Mouse (Mus musculus): ENCODE data around the gene St8sia1. TPM values are rescaled to one million over a fixed set of nuclear protein-coding genes. Genes with fewer than 3 reads are reported as not detected.
"Not testable (repeated sequence)": the region's sequence is repeated elsewhere in the genome, so short reads cannot be mapped to it uniquely, and the experiment has no call there.

Gene St8sia1
- total RNA-seq, 1 experiment from 2014 or later, result 1.9 TPM

- not testable (repeated sequence) for ATAC-seq (ENCODE audit: extremely low read depth, insufficient number of reproducible peaks, low FRiP score, poor library complexity, severe bottlenecking)
Measured at GRCm38 (mm10) chr6:142985561-142986238, 21.4 kb upstream of the St8sia1 start.

- ATAC-seq (ENCODE audit: extremely low read depth, insufficient number of reproducible peaks, low FRiP score, poor library complexity, severe bottlenecking), result no peak
Measured at GRCm38 (mm10) chr6:142979665-142980660, 15.7 kb upstream of the St8sia1 start.

GRCm38 (mm10) chr6:142977221-142977620 lies 13.0 kb upstream of the St8sia1 start:
- ATAC-seq (ENCODE audit: extremely low read depth, insufficient number of reproducible peaks, low FRiP score, poor library complexity, severe bottlenecking), result no peak

GRCm38 (mm10) chr6:142973289-142973688 lies 9.0 kb upstream of the St8sia1 start:
- ATAC-seq (ENCODE audit: extremely low read depth, insufficient number of reproducible peaks, low FRiP score, poor library complexity, severe bottlenecking), result no peak

GRCm38 (mm10) chr6:142972205-142972604 lies 8.0 kb upstream of the St8sia1 start:
- no peak for ATAC-seq (ENCODE audit: extremely low read depth, insufficient number of reproducible peaks, low FRiP score, poor library complexity, severe bottlenecking)

- ATAC-seq (ENCODE audit: extremely low read depth, insufficient number of reproducible peaks, low FRiP score, poor library complexity, severe bottlenecking), result no peak
Measured at GRCm38 (mm10) chr6:142967407-142967806, 3.2 kb upstream of the St8sia1 start.

- ATAC-seq (ENCODE audit: extremely low read depth, insufficient number of reproducible peaks, low FRiP score, poor library complexity, severe bottlenecking), result peak; percentile 55; the same call in 1 of the 2 replicates
Measured at GRCm38 (mm10) chr6:142964531-142965385, 506 bp upstream of the St8sia1 start.

GRCm38 (mm10) chr6:142963480-142964075 lies 674 bp downstream of the St8sia1 start:
- no peak for ATAC-seq (ENCODE audit: extremely low read depth, insufficient number of reproducible peaks, low FRiP score, poor library complexity, severe bottlenecking)

GRCm38 (mm10) chr6:142962881-142963280 lies 1.4 kb downstream of the St8sia1 start:
- ATAC-seq (ENCODE audit: extremely low read depth, insufficient number of reproducible peaks, low FRiP score, poor library complexity, severe bottlenecking), result no peak

- no peak for ATAC-seq (ENCODE audit: extremely low read depth, insufficient number of reproducible peaks, low FRiP score, poor library complexity, severe bottlenecking)
Measured at GRCm38 (mm10) chr6:142962476-142962875, 1.8 kb downstream of the St8sia1 start.

- ATAC-seq (ENCODE audit: extremely low read depth, insufficient number of reproducible peaks, low FRiP score, poor library complexity, severe bottlenecking), result no peak
Measured at GRCm38 (mm10) chr6:142961721-142962455, 2.4 kb downstream of the St8sia1 start.

- no peak for ATAC-seq (ENCODE audit: extremely low read depth, insufficient number of reproducible peaks, low FRiP score, poor library complexity, severe bottlenecking)
Measured at GRCm38 (mm10) chr6:142956556-142956955, 7.7 kb downstream of the St8sia1 start.

- ATAC-seq (ENCODE audit: extremely low read depth, insufficient number of reproducible peaks, low FRiP score, poor library complexity, severe bottlenecking), result no peak
Measured at GRCm38 (mm10) chr6:142955281-142955680, 9.0 kb downstream of the St8sia1 start.

GRCm38 (mm10) chr6:142953189-142953588 lies 11.1 kb downstream of the St8sia1 start:
- ATAC-seq (ENCODE audit: extremely low read depth, insufficient number of reproducible peaks, low FRiP score, poor library complexity, severe bottlenecking), result no peak

GRCm38 (mm10) chr6:142952361-142952954 lies 11.8 kb downstream of the St8sia1 start:
- ATAC-seq (ENCODE audit: extremely low read depth, insufficient number of reproducible peaks, low FRiP score, poor library complexity, severe bottlenecking), result no peak

- no peak for ATAC-seq (ENCODE audit: extremely low read depth, insufficient number of reproducible peaks, low FRiP score, poor library complexity, severe bottlenecking)
Measured at GRCm38 (mm10) chr6:142951564-142952308, 12.5 kb downstream of the St8sia1 start.

GRCm38 (mm10) chr6:142950354-142950753 lies 13.9 kb downstream of the St8sia1 start:
- ATAC-seq (ENCODE audit: extremely low read depth, insufficient number of reproducible peaks, low FRiP score, poor library complexity, severe bottlenecking), result no peak

All from neutrophil, adult 5-6 weeks (primary cell).